Mouse (Mus musculus) urinary bladder, adult 18-20 months (tissue): ENCODE measurements around the gene Traf3ip1.
"Not testable (repeated sequence)": the region's sequence is repeated elsewhere in the genome, so short reads cannot be mapped to it uniquely, and the experiment has no call there.

ENCODE experiments used
- DNase-seq, 2 experiments: peaks; one replicate each; pipeline ENCODE4 v3.0.0; 2022; ENCODE audit warnings: low spot score in 2 of 2, mixed read lengths in 2 of 2

Gene Traf3ip1

GRCm38 (mm10) chr1:91465244-91465643 lies 29.2 kb upstream of the Traf3ip1 start:
- no peak for DNase-seq

- no peak for DNase-seq
Measured at GRCm38 (mm10) chr1:91466186-91466585, 28.3 kb upstream of the Traf3ip1 start.

- DNase-seq, result no peak
Measured at GRCm38 (mm10) chr1:91469888-91470419, 24.5 kb upstream of the Traf3ip1 start.

- DNase-seq, result not testable (repeated sequence)
Measured at GRCm38 (mm10) chr1:91478145-91478544, 16.3 kb upstream of the Traf3ip1 start.

GRCm38 (mm10) chr1:91478958-91479357 lies 15.5 kb upstream of the Traf3ip1 start:
- no peak for DNase-seq

GRCm38 (mm10) chr1:91482616-91483211 lies 11.7 kb upstream of the Traf3ip1 start:
- no peak for DNase-seq

- peak; percentile 64 to 76 for DNase-seq
Measured at GRCm38 (mm10) chr1:91483304-91484010, 11.0 kb upstream of the Traf3ip1 start.

- no peak for DNase-seq
Measured at GRCm38 (mm10) chr1:91484011-91484346, 10.5 kb upstream of the Traf3ip1 start.

GRCm38 (mm10) chr1:91485422-91485821 lies 9.0 kb upstream of the Traf3ip1 start:
- no peak for DNase-seq

GRCm38 (mm10) chr1:91486165-91486564 lies 8.3 kb upstream of the Traf3ip1 start:
- no peak for DNase-seq

GRCm38 (mm10) chr1:91490322-91490721 lies 4.1 kb upstream of the Traf3ip1 start:
- peak in 1 of 2 experiments; percentile 56 for DNase-seq

GRCm38 (mm10) chr1:91492740-91493139 lies 1.7 kb upstream of the Traf3ip1 start:
- DNase-seq, result no peak

GRCm38 (mm10) chr1:91493938-91494337 lies 509 bp upstream of the Traf3ip1 start:
- no peak for DNase-seq

GRCm38 (mm10) chr1:91495321-91495720 lies 874 bp downstream of the Traf3ip1 start:
- DNase-seq, result no peak

- no peak for DNase-seq
Measured at GRCm38 (mm10) chr1:91498579-91498978, 4.1 kb downstream of the Traf3ip1 start.

GRCm38 (mm10) chr1:91504615-91505014 lies 10.2 kb downstream of the Traf3ip1 start:
- DNase-seq, result no peak

- DNase-seq, result no peak
Measured at GRCm38 (mm10) chr1:91514916-91515315, 20.5 kb downstream of the Traf3ip1 start.

- peak in 1 of 2 experiments; percentile 48 for DNase-seq
Measured at GRCm38 (mm10) chr1:91515642-91516041, 21.2 kb downstream of the Traf3ip1 start.

GRCm38 (mm10) chr1:91523759-91524158 lies 29.3 kb downstream of the Traf3ip1 start:
- peak in 1 of 2 experiments; percentile 23 for DNase-seq

GRCm38 (mm10) chr1:91525838-91526237 lies 31.4 kb downstream of the Traf3ip1 start:
- no peak for DNase-seq

GRCm38 (mm10) chr1:91530166-91530565 lies 35.7 kb downstream of the Traf3ip1 start:
- no peak for DNase-seq

- no peak for DNase-seq
Measured at GRCm38 (mm10) chr1:91532243-91532642, 37.8 kb downstream of the Traf3ip1 start.

GRCm38 (mm10) chr1:91532892-91533291 lies 38.4 kb downstream of the Traf3ip1 start:
- DNase-seq, result no peak
